Mouse (Mus musculus): Measurements from ENCODE around the gene Tnr. TPM values are rescaled to one million over a fixed set of nuclear protein-coding genes. Genes with fewer than 3 reads are reported as not detected.

Gene Tnr
- polyA plus RNA-seq, 1 experiment = not detected

- H3K36me3 ChIP-seq (replicated peaks; ENCODE audit: low read length) = no peaks in the 10 kb centered on the region
- H3K4me3 ChIP-seq (replicated peaks) = no peak overlapping the region
- no peaks in the 10 kb centered on the region for H3K9me3 ChIP-seq
- TF ChIP-seq FLI1 (IDR thresholded peaks at IDR 0.05; ENCODE audit: low read length) (no peak), GATA1 (IDR thresholded peaks at IDR 0.05; ENCODE audit: borderline replicate concordance, low read length) (no peak)
- H3K4me1 ChIP-seq = no peaks in the 10 kb centered on the region
- peaks cover 16% of the 10 kb centered on the region for H3K27me3 ChIP-seq (replicated peaks)
Measured at GRCm38 (mm10) chr1:159763901-159764300, 240.3 kb downstream of the Tnr start.

DNA sequence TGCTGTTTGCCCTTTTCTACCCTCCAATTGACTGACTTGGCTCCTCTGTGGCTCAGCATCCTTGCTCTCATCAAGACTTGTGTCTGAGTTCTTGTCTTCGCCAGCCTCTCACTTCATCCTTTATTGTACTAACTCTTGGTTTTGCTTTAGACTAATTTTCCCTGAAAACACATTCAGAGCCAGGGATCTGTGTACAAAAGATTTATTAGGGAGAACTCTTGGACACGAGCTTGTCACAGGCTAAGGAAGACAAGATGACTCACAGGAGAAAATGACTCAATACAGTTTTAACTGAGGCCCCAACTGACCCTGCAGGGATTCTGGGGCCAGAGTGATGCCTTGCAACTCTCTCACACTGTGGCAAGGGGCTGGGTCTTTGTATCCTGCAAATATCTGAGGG, 241.3 kb downstream of the Tnr start:
- Histone ChIP-seq H3K4me3 (replicated peaks) (no peak overlapping the region), H3K36me3 (replicated peaks; ENCODE audit: low read length) (no peaks in the 10 kb centered on the region), H3K27me3 (replicated peaks) (peaks cover 16% of the 10 kb centered on the region), H3K9me3 (no peaks in the 10 kb centered on the region), H3K4me1 (no peaks in the 10 kb centered on the region)
- TF ChIP-seq FLI1 (IDR thresholded peaks at IDR 0.05; ENCODE audit: low read length) (no peak), GATA1 (IDR thresholded peaks at IDR 0.05; ENCODE audit: borderline replicate concordance, low read length) (no peak)

DNA sequence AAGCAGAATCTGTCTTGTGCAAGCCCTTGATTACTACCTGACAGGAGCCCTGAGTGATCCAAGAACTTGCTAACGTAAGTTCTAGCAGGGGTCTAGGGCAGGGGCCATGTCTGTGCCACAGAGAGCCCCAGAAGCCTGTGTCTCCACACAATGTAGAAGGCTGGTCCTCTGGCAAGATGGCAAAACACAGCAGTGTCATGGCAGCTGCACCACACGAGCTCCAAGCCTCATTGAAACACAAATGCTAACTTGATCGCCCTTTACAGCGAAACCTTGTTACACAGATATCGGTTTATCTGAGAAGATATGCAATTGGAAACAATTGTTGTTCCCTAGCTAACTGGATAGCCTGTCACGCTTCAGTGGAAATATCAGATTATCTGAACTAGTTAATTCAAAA, 246.4 kb downstream of the Tnr start:
- Histone ChIP-seq H3K9me3 (no peaks in the 10 kb centered on the region), H3K4me3 (replicated peaks) (no peak overlapping the region), H3K36me3 (replicated peaks; ENCODE audit: low read length) (no peaks in the 10 kb centered on the region), H3K4me1 (no peaks in the 10 kb centered on the region), H3K27me3 (replicated peaks) (peaks cover 6% of the 10 kb centered on the region)
- TF ChIP-seq GATA1 (IDR thresholded peaks at IDR 0.05; ENCODE audit: borderline replicate concordance, low read length) (no peak), FLI1 (IDR thresholded peaks at IDR 0.05; ENCODE audit: low read length) (no peak)

GRCm38 (mm10) chr1:159773671-159774070, 250.1 kb downstream of the Tnr start:
- no peaks in the 10 kb centered on the region for H3K9me3 ChIP-seq
- H3K36me3 ChIP-seq (replicated peaks; ENCODE audit: low read length) = no peaks in the 10 kb centered on the region
- H3K4me3 ChIP-seq (replicated peaks) = no peak overlapping the region
- peaks cover 4% of the 10 kb centered on the region for H3K27me3 ChIP-seq (replicated peaks)
- no peak for TF ChIP-seq FLI1 (IDR thresholded peaks at IDR 0.05; ENCODE audit: low read length)
- TF ChIP-seq GATA1 (IDR thresholded peaks at IDR 0.05; ENCODE audit: borderline replicate concordance, low read length) = no peak
- H3K4me1 ChIP-seq = no peaks in the 10 kb centered on the region

DNA sequence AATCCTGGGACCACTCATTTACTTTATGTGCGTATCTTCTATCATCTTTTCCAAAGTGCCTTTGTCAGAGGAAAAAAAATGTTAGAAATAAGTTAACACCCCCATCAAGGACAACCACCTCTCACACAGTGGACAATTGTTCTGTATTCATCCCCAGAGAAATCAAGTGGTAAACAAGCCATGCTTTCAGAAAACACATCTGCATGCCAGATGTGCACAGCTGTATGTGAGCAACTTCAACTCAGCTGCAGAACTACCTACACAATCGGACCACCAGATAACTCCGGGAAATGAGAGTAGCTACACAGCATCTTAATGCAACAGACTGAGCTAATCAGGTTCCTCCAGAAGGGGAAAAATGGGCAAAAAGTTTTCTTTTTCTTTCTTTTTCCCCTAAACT, 251.6 kb downstream of the Tnr start:
- no peaks in the 10 kb centered on the region for H3K36me3 ChIP-seq (replicated peaks; ENCODE audit: low read length)
- no peaks in the 10 kb centered on the region for H3K9me3 ChIP-seq
- H3K4me3 ChIP-seq (replicated peaks) = no peak overlapping the region
- TF ChIP-seq FLI1 (IDR thresholded peaks at IDR 0.05; ENCODE audit: low read length) (no peak), GATA1 (IDR thresholded peaks at IDR 0.05; ENCODE audit: borderline replicate concordance, low read length) (no peak)
- H3K4me1 ChIP-seq = no peaks in the 10 kb centered on the region
- peaks cover 2% of the 10 kb centered on the region for H3K27me3 ChIP-seq (replicated peaks)

- TF ChIP-seq FLI1 (IDR thresholded peaks at IDR 0.05; ENCODE audit: low read length) (no peak), GATA1 (IDR thresholded peaks at IDR 0.05; ENCODE audit: borderline replicate concordance, low read length) (no peak)
- Histone ChIP-seq H3K4me3 (replicated peaks) (no peak overlapping the region), H3K4me1 (no peaks in the 10 kb centered on the region)
Measured at GRCm38 (mm10) chr1:159777107-159777506, 253.5 kb downstream of the Tnr start.

DNA sequence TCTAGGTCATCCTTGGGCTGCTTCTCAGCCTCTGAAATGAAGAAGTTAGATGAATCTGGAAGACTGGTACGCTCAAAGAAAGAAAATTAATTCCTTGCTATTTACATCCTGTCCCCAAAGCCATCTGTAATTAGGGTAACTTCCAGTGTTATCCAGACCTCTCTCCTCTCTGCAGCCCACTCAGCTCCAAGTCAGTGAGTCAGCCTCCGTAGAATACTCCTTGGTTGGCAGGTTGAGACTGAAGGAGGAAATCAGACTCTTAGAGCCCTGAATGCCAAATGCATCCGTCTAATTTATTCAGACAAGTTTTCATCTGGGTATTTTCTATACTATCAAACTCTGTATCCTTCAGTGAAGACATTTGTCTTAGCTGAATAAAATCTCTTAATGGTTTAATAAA, 255.9 kb downstream of the Tnr start:
- Histone ChIP-seq H3K9me3 (no peaks in the 10 kb centered on the region), H3K4me1 (no peaks in the 10 kb centered on the region), H3K36me3 (replicated peaks; ENCODE audit: low read length) (no peaks in the 10 kb centered on the region), H3K4me3 (replicated peaks) (no peak overlapping the region), H3K27me3 (replicated peaks) (peaks cover 4% of the 10 kb centered on the region)
- no peak for TF ChIP-seq GATA1 (IDR thresholded peaks at IDR 0.05; ENCODE audit: borderline replicate concordance, low read length)
- no peak for TF ChIP-seq FLI1 (IDR thresholded peaks at IDR 0.05; ENCODE audit: low read length)

More at GRCm38 (mm10) chr1:159777107-159777506, 253.5 kb downstream of the Tnr start:
- H3K27me3 ChIP-seq (replicated peaks) = peaks cover 4% of the 10 kb centered on the region
- H3K9me3 ChIP-seq = no peaks in the 10 kb centered on the region
- no peaks in the 10 kb centered on the region for H3K36me3 ChIP-seq (replicated peaks; ENCODE audit: low read length)

GRCm38 (mm10) chr1:159783842-159784241, 260.3 kb downstream of the Tnr start:
- Histone ChIP-seq H3K9me3 (no peaks in the 10 kb centered on the region), H3K36me3 (replicated peaks; ENCODE audit: low read length) (no peaks in the 10 kb centered on the region), H3K27me3 (replicated peaks) (peaks cover 11% of the 10 kb centered on the region), H3K4me3 (replicated peaks) (no peak overlapping the region), H3K4me1 (no peaks in the 10 kb centered on the region)
- TF ChIP-seq GATA1 (IDR thresholded peaks at IDR 0.05; ENCODE audit: borderline replicate concordance, low read length) (no peak), FLI1 (IDR thresholded peaks at IDR 0.05; ENCODE audit: low read length) (no peak)

DNA sequence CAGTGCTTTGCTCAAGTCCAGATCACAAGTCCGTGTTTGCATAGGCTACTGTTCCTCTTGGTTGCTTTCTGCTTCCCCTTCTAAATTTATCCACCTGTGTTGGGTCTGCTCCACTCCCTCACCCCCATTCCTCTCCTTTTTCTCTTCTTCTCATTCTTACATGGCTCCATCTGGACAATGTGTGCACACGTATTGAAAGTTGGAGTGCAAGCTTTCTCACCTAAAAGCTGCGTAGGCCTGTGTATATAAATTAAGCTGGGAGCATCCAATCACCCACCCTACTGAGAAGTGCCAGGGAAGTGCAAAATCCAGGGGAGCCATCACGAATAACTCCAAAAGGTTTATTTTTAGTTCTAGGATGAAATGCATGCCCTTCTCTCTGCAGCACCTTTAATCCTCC, 264.7 kb downstream of the Tnr start:
- H3K4me3 ChIP-seq (replicated peaks) = no peak overlapping the region

GRCm38 (mm10) chr1:159792546-159792945, 269.0 kb downstream of the Tnr start:
- Histone ChIP-seq H3K4me1 (peaks cover 7% of the 10 kb centered on the region; the same call in 1 of the 2 replicates), H3K9me3 (no peaks in the 10 kb centered on the region), H3K27me3 (replicated peaks) (peaks cover 5% of the 10 kb centered on the region), H3K4me3 (replicated peaks) (no peak overlapping the region), H3K36me3 (replicated peaks; ENCODE audit: low read length) (no peaks in the 10 kb centered on the region)
- no peak for TF ChIP-seq FLI1 (IDR thresholded peaks at IDR 0.05; ENCODE audit: low read length)

More for the DNA sequence above, 264.7 kb downstream of the Tnr start:
- Histone ChIP-seq H3K27me3 (replicated peaks) (peaks cover 11% of the 10 kb centered on the region), H3K4me1 (no peaks in the 10 kb centered on the region), H3K9me3 (no peaks in the 10 kb centered on the region), H3K36me3 (replicated peaks; ENCODE audit: low read length) (no peaks in the 10 kb centered on the region)
- TF ChIP-seq GATA1 (IDR thresholded peaks at IDR 0.05; ENCODE audit: borderline replicate concordance, low read length) (no peak), FLI1 (IDR thresholded peaks at IDR 0.05; ENCODE audit: low read length) (no peak)

- TF ChIP-seq GATA1 (IDR thresholded peaks at IDR 0.05; ENCODE audit: borderline replicate concordance, low read length) = no peak
- TF ChIP-seq FLI1 (IDR thresholded peaks at IDR 0.05; ENCODE audit: low read length) = no peak
- no peaks in the 10 kb centered on the region for H3K9me3 ChIP-seq
Measured at GRCm38 (mm10) chr1:159796021-159796420, 272.5 kb downstream of the Tnr start.

More at GRCm38 (mm10) chr1:159796021-159796420, 272.5 kb downstream of the Tnr start:
- H3K36me3 ChIP-seq (replicated peaks; ENCODE audit: low read length) = no peaks in the 10 kb centered on the region
- peaks cover 5% of the 10 kb centered on the region for H3K27me3 ChIP-seq (replicated peaks)
- peaks cover 7% of the 10 kb centered on the region; the same call in 1 of the 2 replicates for H3K4me1 ChIP-seq
- no peak overlapping the region for H3K4me3 ChIP-seq (replicated peaks)
